Mouse (Mus musculus): Measurements from ENCODE around the gene Ero1lb. TPM values are rescaled to one million over a fixed set of nuclear protein-coding genes. Genes with fewer than 3 reads are reported as not detected.

Gene Ero1lb
- polyA plus RNA-seq (2012), result 6.7 and 8.5 TPM in 2 replicates

GRCm38 (mm10) chr13:12565621-12566390, at the start of gene Ero1lb:
Gene Ero1lb, plus strand, starts transcription at chr13:12565874.

GRCm38 (mm10) chr13:12519955-12520584, 45.6 kb upstream of the Ero1lb start, which contains the start of gene Edaradd:
Gene Edaradd, minus strand, starts transcription at chr13:12520438.

Other genes with a start within 250 kb of the Ero1lb start
- gene Actn2, start 225.1 kb upstream of the Ero1lb start, polyA plus RNA-seq (2012), result 0.16 and 0.27 TPM in 2 replicates
- 32.3 and 46.3 TPM in 2 replicates for gene Heatr1, start 170.8 kb upstream of the Ero1lb start, polyA plus RNA-seq (2012)
- 3.4 and 3.7 TPM in 2 replicates for gene Lgals8, start 100.9 kb upstream of the Ero1lb start, polyA plus RNA-seq (2012)
- 0.05 and 0.12 TPM in 2 replicates for gene Edaradd, start 45.4 kb upstream of the Ero1lb start, polyA plus RNA-seq (2012)
- gene Prl2c3, start 234.2 kb downstream of the Ero1lb start, polyA plus RNA-seq (2012), result not detected in 2 replicates

Data from megakaryocyte-erythroid progenitor cell, adult 5 weeks (primary cell).